Mouse (Mus musculus) thymus, adult 2 months (tissue): Measurements from ENCODE around the gene Cacnb4. TPM values are rescaled to one million over a fixed set of nuclear protein-coding genes. Genes with fewer than 3 reads are reported as not detected.

Experiments used
- DNase-seq: peaks from one replicate; pipeline ENCODE4 v3.0.0; 2021
- H3K27ac ChIP-seq: fragments of 200-500 bp; 2 replicates; pipeline ENCODE4 v1.5.1; 2012; ENCODE audit warnings: low read length, control low read depth; ENCODE audit not compliant: control insufficient read depth, insufficient read depth
- H3K27me3 ChIP-seq: fragments of 200-500 bp; 2 replicates; pipeline ENCODE4 v1.6.1; 2012; ENCODE audit warnings: mild to moderate bottlenecking, low read length, moderate library complexity, mixed read lengths; ENCODE audit not compliant: control insufficient read depth, insufficient read depth
- H3K36me3 ChIP-seq: fragments of 200-500 bp; 2 replicates; pipeline ENCODE4 v1.6.1; 2012; ENCODE audit warnings: mild to moderate bottlenecking, low read length, moderate library complexity; ENCODE audit not compliant: control insufficient read depth, insufficient read depth
- H3K4me1 ChIP-seq: fragments of 200-500 bp; replicated peaks from 2 replicates; pipeline ENCODE4 v1.6.1; 2012; ENCODE audit warnings: low read length; ENCODE audit not compliant: control insufficient read depth, insufficient read depth
- H3K4me3 ChIP-seq: fragments of 200-500 bp; 2 replicates; pipeline ENCODE4 v1.5.1; 2012; ENCODE audit warnings: mild to moderate bottlenecking, low read length, control low read depth, moderate library complexity; ENCODE audit not compliant: control insufficient read depth, insufficient read depth
- CTCF ChIP-seq: fragments of 200-500 bp; IDR thresholded peaks from 2 replicates; pipeline ENCODE4 v1.5.1; 2012; ENCODE audit warnings: mild to moderate bottlenecking, control low read depth, low read length, moderate library complexity, borderline replicate concordance; ENCODE audit not compliant: control insufficient read depth, poor library complexity, insufficient read depth; ENCODE audit errors: extremely low read depth
- POLR2A ChIP-seq: fragments of 200-500 bp; IDR thresholded peaks from 2 replicates; pipeline ENCODE4 v1.6.1; 2012; ENCODE audit warnings: mild to moderate bottlenecking, low read length, control low read depth, moderate library complexity; ENCODE audit not compliant: control insufficient read depth, poor library complexity, insufficient read depth; ENCODE audit errors: extremely low read depth
- WGBS: fragments of 180-500 bp; shearing (Covaris S2); methylation state at CpG from one replicate; pipeline ENCODE4 v1.1.7; 2018; 5-methylcytosine and 5-hydroxymethylcytosine counted together
- polyA plus RNA-seq: library from polyadenylated mRNA; depleted of rRNA; stranded (reverse); fragments of >200 nt; gene quantifications from 2 replicates; pipeline ENCODE4 v1.2.3, GENCODE M21; 2012

Gene Cacnb4
- polyA plus RNA-seq, 1 experiment: 0.04 TPM

GRCm38 (mm10) chr2:52448916-52449315 is 227.7 kb downstream of the Cacnb4 start:
- Histone ChIP-seq H3K27me3 (no peaks in the 10 kb centered on the region), H3K36me3 (no peaks in the 10 kb centered on the region), H3K4me3 (no peak overlapping the region), H3K27ac (no peak overlapping the region), H3K4me1 (no peaks in the 10 kb centered on the region)
- DNase-seq: no peak
- 85% methylated on average over 1 of the region's 1 CpGs for WGBS
- TF ChIP-seq CTCF: no peak
- no peak for TF ChIP-seq POLR2A

GRCm38 (mm10) chr2:52446648-52447047 is 230.0 kb downstream of the Cacnb4 start:
- Histone ChIP-seq H3K36me3 (no peaks in the 10 kb centered on the region), H3K4me1 (no peaks in the 10 kb centered on the region), H3K27ac (no peak overlapping the region), H3K4me3 (no peak overlapping the region), H3K27me3 (no peaks in the 10 kb centered on the region)
- WGBS: 93% methylated on average over 5 of the region's 5 CpGs
- no peak for TF ChIP-seq CTCF
- no peak for TF ChIP-seq POLR2A
- DNase-seq: no peak

- TF ChIP-seq CTCF: no peak
- TF ChIP-seq POLR2A: no peak
- no peak for DNase-seq
- Histone ChIP-seq H3K27me3 (no peaks in the 10 kb centered on the region), H3K4me1 (no peaks in the 10 kb centered on the region), H3K4me3 (no peak overlapping the region), H3K27ac (no peak overlapping the region), H3K36me3 (no peaks in the 10 kb centered on the region)
- 92% methylated on average over 5 of the region's 5 CpGs for WGBS
Observed at GRCm38 (mm10) chr2:52442125-52442524, 234.5 kb downstream of the Cacnb4 start.

GRCm38 (mm10) chr2:52440420-52441015 is 236.1 kb downstream of the Cacnb4 start:
- Histone ChIP-seq H3K4me3 (no peak overlapping the region), H3K4me1 (no peaks in the 10 kb centered on the region), H3K27ac (no peak overlapping the region), H3K27me3 (no peaks in the 10 kb centered on the region), H3K36me3 (no peaks in the 10 kb centered on the region)
- WGBS: 93% methylated on average over 4 of the region's 4 CpGs
- DNase-seq: no peak
- TF ChIP-seq CTCF (no peak), POLR2A (no peak)

- 96% methylated on average over 4 of the region's 4 CpGs for WGBS
- H3K27me3 ChIP-seq: no peaks in the 10 kb centered on the region
Observed at GRCm38 (mm10) chr2:52438437-52438836, 238.2 kb downstream of the Cacnb4 start.

GRCm38 (mm10) chr2:52438013-52438412 is 238.6 kb downstream of the Cacnb4 start:
- no peaks in the 10 kb centered on the region for H3K4me1 ChIP-seq
- H3K27me3 ChIP-seq: no peaks in the 10 kb centered on the region
- DNase-seq: no peak
- 33% methylated on average over 6 of the region's 6 CpGs for WGBS
- no peak overlapping the region for H3K27ac ChIP-seq
- H3K4me3 ChIP-seq: no peak overlapping the region
- H3K36me3 ChIP-seq: no peaks in the 10 kb centered on the region
- TF ChIP-seq CTCF (no peak), POLR2A (no peak)

More at GRCm38 (mm10) chr2:52438437-52438836, 238.2 kb downstream of the Cacnb4 start:
- TF ChIP-seq POLR2A (no peak), CTCF (no peak)
- Histone ChIP-seq H3K36me3 (no peaks in the 10 kb centered on the region), H3K4me3 (no peak overlapping the region), H3K4me1 (no peaks in the 10 kb centered on the region), H3K27ac (no peak overlapping the region)
- DNase-seq: no peak
